Mouse (Mus musculus) liver, embryonic 11.5 days (tissue): ENCODE data around the gene Ifit1bl1. TPM values are rescaled to one million over a fixed set of nuclear protein-coding genes. Genes with fewer than 3 reads are reported as not detected.
A peak's percentile ranks its signal among the peaks of the same experiment; 100 is the strongest.

Experiments
- ATAC-seq: fragments of 200-750 bp; cut with Nextera tagmentation; replicated peaks from 2 replicates; pipeline ENCODE4 v1.8.0; 2017; ENCODE audit warnings: moderate number of reproducible peaks, mild to moderate bottlenecking, moderate TSS enrichment, moderate library complexity; ENCODE audit not compliant: low FRiP score
- DNase-seq: peaks from one replicate; pipeline ENCODE4 v3.0.0-alpha.2; 2017; ENCODE audit warnings: low spot score
- H3K27ac ChIP-seq: fragments of 300-500 bp; sonication (generic); 2 replicates; pipeline ENCODE4 v1.5.1; 2014; ENCODE audit warnings: mild to moderate bottlenecking, low read depth, low read length, control low read depth
- H3K27me3 ChIP-seq: fragments of 300-500 bp; sonication (generic); replicated peaks from 2 replicates; pipeline ENCODE4 v1.6.1; 2014; ENCODE audit warnings: low read length, mixed read lengths; ENCODE audit not compliant: control insufficient read depth, insufficient read depth
- H3K36me3 ChIP-seq: fragments of 300-500 bp; sonication (generic); 2 replicates; pipeline ENCODE4 v1.6.1; 2014; ENCODE audit warnings: mild to moderate bottlenecking, low read length, moderate library complexity, mixed read lengths; ENCODE audit not compliant: control insufficient read depth, insufficient read depth
- H3K4me1 ChIP-seq: fragments of 300-500 bp; sonication (generic); replicated peaks from 2 replicates; pipeline ENCODE4 v1.6.1; 2014; ENCODE audit warnings: low read length, mixed read lengths; ENCODE audit not compliant: control insufficient read depth, insufficient read depth
- H3K4me2 ChIP-seq: fragments of 300-500 bp; sonication (generic); 2 replicates; pipeline ENCODE4 v1.6.1; 2014; ENCODE audit warnings: mild to moderate bottlenecking, control low read depth, moderate library complexity
- H3K4me3 ChIP-seq: fragments of 300-500 bp; sonication (generic); 2 replicates; pipeline ENCODE4 v1.5.1; 2014; ENCODE audit warnings: low read depth, low read length, control low read depth
- H3K9ac ChIP-seq: fragments of 300-500 bp; sonication (generic); 2 replicates; pipeline ENCODE4 v1.6.1; 2014; ENCODE audit warnings: low read depth, low read length, control low read depth
- H3K9me3 ChIP-seq: fragments of 300-500 bp; sonication (generic); 2 replicates; pipeline ENCODE4 v1.6.1; 2016; ENCODE audit warnings: low read length, inconsistent platforms, mixed read lengths; ENCODE audit not compliant: control insufficient read depth
- WGBS: fragments of 180-500 bp; shearing (Covaris S2); extraction: QIAGEN DNeasy Blood & Tissue Kit; methylation state at CpG from one replicate; pipeline ENCODE4 v1.1.7; 2014; 5-methylcytosine and 5-hydroxymethylcytosine counted together
- polyA plus RNA-seq: library from polyadenylated mRNA; unstranded; fragments of >200 nt; fragmentation: Nextera tagmentation; extraction: Ambion mirVana; gene quantifications from 2 replicates; pipeline ENCODE4 v1.2.1, GENCODE M21; 2014

Ifit1bl1 gene
- polyA plus RNA-seq, 1 experiment from 2014 or later, result 0.07 TPM

DNA sequence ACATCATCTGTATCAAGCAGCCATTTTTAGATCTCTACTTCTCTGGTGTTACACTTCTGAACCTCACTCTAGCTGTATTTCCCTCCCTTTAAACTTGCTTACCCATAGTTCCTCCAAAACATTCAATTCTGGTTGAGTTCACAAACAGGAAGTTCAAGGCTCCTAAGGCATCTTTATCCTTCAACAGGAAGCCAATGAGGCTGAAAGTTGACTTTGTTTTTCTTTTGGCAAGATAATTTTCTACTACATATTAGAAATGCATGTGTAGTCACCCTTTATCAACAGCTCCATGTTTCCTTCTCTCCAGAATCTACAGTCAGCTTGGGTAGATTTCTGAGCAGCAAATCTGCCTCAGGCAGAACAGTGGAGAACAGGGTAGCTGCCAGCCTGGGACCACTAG is 39.2 kb downstream of the Ifit1bl1 start:
- Histone ChIP-seq H3K27ac (no peak overlapping the region), H3K9me3 (no peaks in the 10 kb centered on the region), H3K27me3 (no peaks in the 10 kb centered on the region), H3K9ac (no peak overlapping the region), H3K4me3 (no peak overlapping the region), H3K4me2 (no peak overlapping the region), H3K36me3 (no peaks in the 10 kb centered on the region), H3K4me1 (no peaks in the 10 kb centered on the region)
- ATAC-seq (no peak; the same call in 1 of the 2 replicates), DNase-seq (no peak)

DNA sequence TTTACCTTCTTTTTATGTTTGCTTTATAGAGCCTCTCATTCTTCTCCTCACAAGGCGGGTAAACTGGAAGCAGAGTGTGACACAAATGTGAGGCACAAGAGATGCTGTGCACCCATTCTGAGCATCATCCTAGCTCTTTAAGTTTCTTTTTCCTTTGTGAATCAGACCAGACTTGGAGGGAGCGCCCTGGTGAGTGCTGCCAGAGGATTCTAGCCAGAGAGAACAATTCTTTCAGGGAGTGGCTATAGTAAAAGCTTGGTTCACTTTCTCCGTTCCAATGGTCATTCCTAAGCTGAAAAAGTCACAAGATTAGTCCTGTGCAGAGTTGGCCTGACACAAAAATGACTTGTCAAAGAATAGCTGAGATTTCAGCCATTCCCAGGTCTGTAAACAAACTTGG is 45.1 kb downstream of the Ifit1bl1 start:
- H3K9ac ChIP-seq, result no peak overlapping the region
- no peaks in the 10 kb centered on the region for H3K9me3 ChIP-seq
- no peak for DNase-seq
- H3K27me3 ChIP-seq, result no peaks in the 10 kb centered on the region
- H3K4me2 ChIP-seq, result no peak overlapping the region
- H3K36me3 ChIP-seq, result no peaks in the 10 kb centered on the region
- no peaks in the 10 kb centered on the region for H3K4me1 ChIP-seq
- ATAC-seq, result no peak
- no peak overlapping the region for H3K4me3 ChIP-seq
- no peak overlapping the region for H3K27ac ChIP-seq
- WGBS, result 72% methylated on average over 3 of the region's 3 CpGs

DNA sequence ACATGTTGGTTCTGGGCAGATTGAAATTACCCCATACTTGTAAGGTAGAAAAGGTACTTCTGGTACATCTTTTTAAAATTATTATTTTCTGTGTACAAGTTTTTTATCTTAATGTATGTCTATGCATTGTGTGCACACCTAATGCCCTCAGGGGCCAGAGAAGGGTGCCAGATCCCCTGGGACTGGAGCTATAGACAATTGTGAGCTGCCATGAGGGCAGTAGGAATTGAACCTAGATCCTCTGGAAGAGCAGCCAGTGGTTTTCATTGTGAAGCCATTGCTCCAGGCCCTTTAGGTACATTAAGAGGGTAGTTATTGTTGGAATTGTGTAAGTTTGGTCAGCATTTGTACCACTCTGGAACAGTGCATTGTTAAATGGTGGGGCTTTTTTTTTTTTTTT is 47.7 kb downstream of the Ifit1bl1 start:
- H3K36me3 ChIP-seq, result no peaks in the 10 kb centered on the region
- H3K27me3 ChIP-seq, result no peaks in the 10 kb centered on the region
- ATAC-seq, result no peak
- DNase-seq, result no peak
- H3K9me3 ChIP-seq, result no peaks in the 10 kb centered on the region
- no peak overlapping the region for H3K4me2 ChIP-seq
- H3K4me1 ChIP-seq, result peaks cover 5% of the 10 kb centered on the region; the same call in 1 of the 2 replicates
- no peak overlapping the region for H3K9ac ChIP-seq
- H3K4me3 ChIP-seq, result no peak overlapping the region
- H3K27ac ChIP-seq, result no peak overlapping the region

DNA sequence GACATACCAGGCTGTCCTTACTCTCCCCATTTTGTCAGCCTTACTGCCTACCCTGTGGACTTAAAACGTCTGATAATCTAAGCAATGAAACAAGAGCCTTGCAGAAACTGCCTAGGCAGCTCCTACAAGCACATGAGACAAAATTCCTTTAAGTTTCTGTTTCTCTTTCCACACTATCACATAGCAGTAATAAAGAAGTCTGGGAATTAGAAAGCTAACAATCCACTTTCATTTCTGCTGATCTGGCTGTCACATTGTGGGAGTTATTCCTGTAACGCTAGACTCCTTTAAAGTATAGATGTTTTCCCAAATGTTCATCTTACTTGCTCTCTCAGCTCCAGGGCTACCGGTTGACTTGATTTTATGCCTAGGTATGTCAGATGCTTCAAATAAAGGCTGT is 48.2 kb downstream of the Ifit1bl1 start:
- DNase-seq (no peak), ATAC-seq (no peak)
- 64% methylated on average over 3 of the region's 3 CpGs for WGBS
- Histone ChIP-seq H3K9ac (no peak overlapping the region), H3K27ac (no peak overlapping the region), H3K9me3 (no peaks in the 10 kb centered on the region), H3K36me3 (no peaks in the 10 kb centered on the region), H3K4me3 (no peak overlapping the region), H3K4me2 (no peak overlapping the region), H3K4me1 (peaks cover 5% of the 10 kb centered on the region; the same call in 1 of the 2 replicates), H3K27me3 (no peaks in the 10 kb centered on the region)

GRCm38 (mm10) chr19:34553021-34553420 is 48.7 kb downstream of the Ifit1bl1 start:
- DNase-seq (no peak), ATAC-seq (no peak)
- Histone ChIP-seq H3K4me2 (no peak overlapping the region), H3K27me3 (no peaks in the 10 kb centered on the region), H3K27ac (no peak overlapping the region), H3K4me1 (peaks cover 5% of the 10 kb centered on the region; the same call in 1 of the 2 replicates), H3K36me3 (no peaks in the 10 kb centered on the region), H3K9ac (no peak overlapping the region), H3K9me3 (no peaks in the 10 kb centered on the region), H3K4me3 (no peak overlapping the region)
- WGBS, result 69% methylated on average over 6 of the region's 6 CpGs

DNA sequence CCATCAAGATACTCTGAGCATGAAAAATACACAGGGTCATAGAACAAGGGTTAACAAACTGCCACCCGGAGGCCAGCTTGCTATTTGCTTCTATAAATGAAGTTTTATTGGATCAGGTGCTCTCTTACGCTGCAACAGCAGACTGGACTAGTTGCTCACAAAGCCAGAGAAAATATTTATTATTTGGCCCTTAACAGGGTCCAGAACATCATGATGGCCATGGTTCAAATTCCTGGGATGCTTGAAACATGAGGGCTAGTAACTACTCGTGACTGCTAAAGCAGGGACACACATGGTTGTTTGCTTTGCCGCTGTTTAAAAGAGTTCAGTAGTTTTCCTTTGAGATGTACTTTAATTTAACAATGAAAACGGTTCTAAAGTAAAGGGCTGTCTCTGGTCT is 49.8 kb downstream of the Ifit1bl1 start:
- Histone ChIP-seq H3K9ac (no peak overlapping the region), H3K4me3 (no peak overlapping the region), H3K4me1 (peaks cover 5% of the 10 kb centered on the region; the same call in 1 of the 2 replicates), H3K9me3 (no peaks in the 10 kb centered on the region), H3K27ac (no peak overlapping the region), H3K27me3 (no peaks in the 10 kb centered on the region), H3K36me3 (no peaks in the 10 kb centered on the region), H3K4me2 (no peak overlapping the region; the same call in 1 of the 2 replicates)
- 65% methylated on average over 5 of the region's 5 CpGs for WGBS
- no peak for DNase-seq
- no peak for ATAC-seq

- under 1% methylated on average over 22 of the region's 22 CpGs for WGBS
- ATAC-seq (peak; percentile 97), DNase-seq (peak; percentile 79)
- Histone ChIP-seq H3K4me3 (peak within 1 kb of the TSS; percentile 50), H3K27ac (no peak within 1 kb of the TSS), H3K4me2 (peak within 1 kb of the TSS; percentile 71), H3K36me3 (no peaks in the 10 kb centered on the region), H3K4me1 (peaks cover 5% of the 10 kb centered on the region; the same call in 1 of the 2 replicates), H3K27me3 (no peaks in the 10 kb centered on the region), H3K9me3 (no peaks in the 10 kb centered on the region), H3K9ac (peak within 1 kb of the TSS; percentile 55; the same call in 1 of the 2 replicates)
These were observed 51.1 kb downstream of the Ifit1bl1 start, which contains the start of gene Ifit2 for GRCm38 (mm10) chr19:34550534-34551223. Gene Ifit2, plus strand, starts transcription at chr19:34550694.

DNA sequence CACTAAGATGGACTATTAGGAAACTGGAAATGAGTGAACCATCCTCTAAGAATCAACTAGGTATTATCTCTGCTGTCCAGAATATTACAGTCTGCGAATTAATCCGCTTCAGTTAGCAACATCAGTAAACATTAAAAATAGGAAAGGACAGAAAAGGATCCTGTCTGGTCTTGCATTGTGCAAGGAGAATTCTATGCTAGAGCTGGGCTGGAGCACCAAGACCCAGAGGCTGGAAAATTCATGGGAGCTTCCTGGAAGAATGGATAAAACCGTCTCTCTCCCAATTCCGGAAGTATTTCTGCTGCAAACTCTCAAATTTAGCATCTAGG is 51.6 kb downstream of the Ifit1bl1 start:
- no peaks in the 10 kb centered on the region for H3K27me3 ChIP-seq
- H3K36me3 ChIP-seq, result no peaks in the 10 kb centered on the region
- 31% methylated on average over 4 of the region's 4 CpGs for WGBS
- no peak overlapping the region for H3K27ac ChIP-seq
- H3K4me1 ChIP-seq, result peaks cover 5% of the 10 kb centered on the region; the same call in 1 of the 2 replicates
- ATAC-seq (no peak), DNase-seq (no peak)
- H3K4me2 ChIP-seq, result peak overlapping the region; percentile 71
- H3K4me3 ChIP-seq, result peak overlapping the region; percentile 50
- H3K9ac ChIP-seq, result peak overlapping the region; percentile 55; the same call in 1 of the 2 replicates
- no peaks in the 10 kb centered on the region for H3K9me3 ChIP-seq

GRCm38 (mm10) chr19:34547976-34548375 is 53.8 kb downstream of the Ifit1bl1 start:
- WGBS, result 34% methylated on average over 7 of the region's 7 CpGs
- no peak for ATAC-seq
- DNase-seq, result peak; percentile 51
- Histone ChIP-seq H3K9me3 (no peaks in the 10 kb centered on the region), H3K27me3 (no peaks in the 10 kb centered on the region), H3K4me2 (no peak overlapping the region), H3K4me3 (no peak overlapping the region), H3K9ac (no peak overlapping the region), H3K27ac (no peak overlapping the region), H3K4me1 (peaks cover 5% of the 10 kb centered on the region; the same call in 1 of the 2 replicates), H3K36me3 (no peaks in the 10 kb centered on the region)
